Mouse (Mus musculus): ENCODE measurements around the gene Hdac7.

DNA sequence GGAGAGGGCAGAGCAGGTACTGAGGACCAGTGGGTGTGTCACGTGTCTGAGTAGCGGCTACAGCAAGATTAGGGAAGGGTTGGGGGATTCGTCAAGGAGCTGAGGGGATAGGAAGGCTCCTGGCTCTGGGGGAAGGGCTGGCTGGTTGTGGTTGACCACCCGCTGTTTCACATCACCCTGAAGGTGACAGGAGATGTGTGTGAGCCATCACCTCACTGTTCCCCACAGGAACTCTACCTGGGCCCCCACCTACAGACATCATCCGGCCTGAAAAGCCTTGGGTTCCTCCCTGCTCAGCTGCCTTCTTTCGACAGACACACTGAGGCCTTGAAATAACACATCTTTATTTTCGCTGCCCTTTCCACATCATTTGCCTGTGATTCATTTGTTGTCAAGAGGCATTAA lies 1.1 kb downstream of the Hdac7 start:
- no peak for TF ChIP-seq POLR2A (IDR thresholded peaks at IDR 0.05; ENCODE audit: low read depth, low read length)
- no peak for TF ChIP-seq CTCF (IDR thresholded peaks at IDR 0.05; ENCODE audit: extremely low read depth, insufficient read length, insufficient replicate concordance, low read depth, low read length)

Measured in small intestine, adult 2 months (tissue).